Mouse (Mus musculus) olfactory bulb, adult 2 months (tissue): ENCODE data around the gene Ret. TPM values are rescaled to one million over a fixed set of nuclear protein-coding genes. Genes with fewer than 3 reads are reported as not detected.

ENCODE experiments used
- H3K27ac ChIP-seq: fragments of 200-500 bp; 2 replicates; pipeline ENCODE4 v1.5.1; 2012; ENCODE audit warnings: low read depth, low read length; ENCODE audit not compliant: insufficient read depth
- H3K4me1 ChIP-seq: fragments of 200-500 bp; 2 replicates; pipeline ENCODE4 v1.6.1; 2012; ENCODE audit warnings: low read length; ENCODE audit not compliant: control insufficient read depth, insufficient read depth
- H3K4me3 ChIP-seq: fragments of 200-500 bp; 2 replicates; pipeline ENCODE4 v1.5.1; 2012; ENCODE audit warnings: mild to moderate bottlenecking, low read depth, low read length, moderate library complexity; ENCODE audit not compliant: insufficient read depth
- CTCF ChIP-seq: fragments of 200-500 bp; IDR thresholded peaks from 2 replicates; pipeline ENCODE4 v1.5.1; 2012; ENCODE audit warnings: low read depth, mild to moderate bottlenecking, low read length, moderate library complexity; ENCODE audit not compliant: insufficient read depth
- POLR2A ChIP-seq: fragments of 200-500 bp; IDR thresholded peaks from 2 replicates; pipeline ENCODE4 v1.6.1; 2012; ENCODE audit warnings: mild to moderate bottlenecking, low read depth, low read length, moderate library complexity; ENCODE audit not compliant: insufficient read depth
- WGBS: fragments of 180-500 bp; shearing (Covaris S2); methylation state at CpG from one replicate; pipeline ENCODE4 v1.1.7; 2018; 5-methylcytosine and 5-hydroxymethylcytosine counted together
- polyA plus RNA-seq: library from polyadenylated mRNA; stranded (reverse); fragments of >200 nt; gene quantifications from 2 replicates; pipeline ENCODE4 v1.2.4, GENCODE M21; 2012; ENCODE audit warnings: low replicate concordance; ENCODE audit not compliant: missing spikeins, insufficient read depth, insufficient read length

Gene Ret
- polyA plus RNA-seq, 1 experiment: not detected

- Histone ChIP-seq H3K4me1 (no peaks in the 10 kb centered on the region), H3K4me3 (no peak overlapping the region), H3K27ac (no peak overlapping the region)
- 93% methylated on average over 1 of the region's 1 CpGs for WGBS
- TF ChIP-seq CTCF: no peak
- TF ChIP-seq POLR2A: no peak
These were observed 6.6 kb upstream of the Ret start for GRCm38 (mm10) chr6:118204112-118204511.

DNA sequence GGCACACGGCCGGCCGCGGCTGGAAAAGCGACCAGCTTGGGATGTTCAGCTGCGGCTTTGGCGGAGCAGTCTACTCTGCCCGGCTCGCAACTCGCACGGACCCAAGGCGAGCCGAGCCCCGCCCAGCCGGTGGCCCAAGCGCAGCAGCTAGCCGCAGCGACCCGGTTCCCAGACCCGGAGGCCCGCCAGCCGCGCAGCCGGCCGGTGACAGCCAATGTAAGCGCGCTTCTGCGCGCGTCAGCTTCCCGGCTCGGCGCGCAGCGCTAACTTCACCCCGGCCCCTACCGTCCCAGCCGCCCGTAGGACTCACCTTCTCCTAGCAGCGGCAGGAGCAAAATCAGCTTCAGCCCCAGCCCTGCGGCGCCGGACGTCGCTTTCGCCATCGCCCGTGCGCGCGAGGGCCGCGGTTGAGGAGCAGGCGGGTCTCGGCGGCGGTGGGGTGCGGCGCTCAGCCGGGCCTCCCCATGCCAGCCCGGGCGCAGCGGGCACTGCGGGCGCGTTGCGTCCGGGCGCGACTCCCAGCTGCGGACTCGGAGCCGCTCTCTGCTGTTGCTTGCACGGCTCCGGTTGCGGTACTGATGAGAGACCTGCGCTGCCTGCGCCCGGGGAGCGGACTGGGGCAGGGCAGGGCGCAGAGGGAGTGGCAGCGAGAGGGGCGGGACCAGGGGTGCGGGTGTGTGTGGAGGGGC is 623 bp downstream of the Ret start:
- Histone ChIP-seq H3K4me1 (peaks cover 8% of the 10 kb centered on the region; the same call in 1 of the 2 replicates), H3K27ac (no peak overlapping the region), H3K4me3 (peak overlapping the region; percentile 64)
- under 1% methylated on average over 84 of the region's 84 CpGs for WGBS
- TF ChIP-seq CTCF (no peak), POLR2A (no peak)

- WGBS: 21% methylated on average over 8 of the region's 8 CpGs
- no peak overlapping the region for H3K27ac ChIP-seq
- H3K4me3 ChIP-seq: no peak overlapping the region
- peaks cover 8% of the 10 kb centered on the region; the same call in 1 of the 2 replicates for H3K4me1 ChIP-seq
- TF ChIP-seq CTCF: peak; percentile 59
- TF ChIP-seq POLR2A: no peak
These were observed 2.4 kb downstream of the Ret start for GRCm38 (mm10) chr6:118195108-118195507.

DNA sequence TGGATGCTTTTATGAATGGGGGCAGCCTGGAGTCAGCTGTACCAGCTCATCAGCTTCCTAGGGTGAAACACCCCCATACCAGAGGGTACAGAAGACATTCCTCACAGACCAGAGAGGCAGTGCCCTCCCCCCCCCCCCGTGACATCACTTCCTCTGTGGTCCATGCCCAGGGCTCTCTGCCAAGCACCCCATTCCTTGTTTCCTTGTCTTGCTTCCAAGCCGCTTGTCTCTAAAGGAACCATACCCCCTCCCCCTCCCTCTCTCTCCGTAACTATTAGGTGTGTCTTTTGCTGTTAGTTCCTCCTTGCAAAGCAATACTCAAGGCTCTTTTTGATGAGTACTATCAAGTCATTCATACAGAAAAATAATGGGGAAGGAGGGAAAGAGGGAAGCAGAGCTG is 4.6 kb downstream of the Ret start:
- 24% methylated on average over 3 of the region's 3 CpGs for WGBS
- TF ChIP-seq CTCF (no peak), POLR2A (no peak)
- peaks cover 8% of the 10 kb centered on the region; the same call in 1 of the 2 replicates for H3K4me1 ChIP-seq
- no peak overlapping the region for H3K4me3 ChIP-seq
- H3K27ac ChIP-seq: no peak overlapping the region

DNA sequence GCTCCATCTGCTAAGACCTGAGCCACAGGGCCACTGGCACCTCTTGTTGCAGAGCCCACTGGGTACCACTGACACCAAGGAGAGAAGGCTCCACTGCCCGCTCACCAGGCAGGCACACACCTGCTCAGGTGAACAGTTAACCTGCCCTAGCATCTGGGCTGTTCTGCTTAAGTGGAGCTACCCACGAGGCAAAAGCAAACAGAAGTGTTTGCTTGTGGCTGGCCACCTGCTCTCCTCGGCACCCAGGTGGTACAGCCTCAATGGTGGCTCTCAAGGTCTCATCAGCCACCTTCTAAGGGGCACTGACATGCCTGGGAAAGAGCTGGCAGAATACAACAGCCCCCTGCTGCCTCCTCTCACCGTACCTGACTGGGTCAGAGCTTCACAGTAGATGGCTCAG is 5.3 kb downstream of the Ret start:
- TF ChIP-seq POLR2A (no peak), CTCF (no peak)
- Histone ChIP-seq H3K27ac (no peak overlapping the region), H3K4me3 (no peak overlapping the region), H3K4me1 (peaks cover 4% of the 10 kb centered on the region; the same call in 1 of the 2 replicates)
- WGBS: 73% methylated on average over 4 of the region's 4 CpGs

- Histone ChIP-seq H3K27ac (no peak overlapping the region), H3K4me1 (no peaks in the 10 kb centered on the region; the same call in 1 of the 2 replicates), H3K4me3 (no peak overlapping the region)
- no peak for TF ChIP-seq CTCF
- no peak for TF ChIP-seq POLR2A
- 64% methylated on average over 3 of the region's 3 CpGs for WGBS
These were observed 7.8 kb downstream of the Ret start for GRCm38 (mm10) chr6:118189764-118190163.

- Histone ChIP-seq H3K4me3 (no peak overlapping the region), H3K27ac (no peak overlapping the region), H3K4me1 (no peaks in the 10 kb centered on the region; the same call in 1 of the 2 replicates)
- TF ChIP-seq CTCF (no peak), POLR2A (no peak)
- 68% methylated on average over 9 of the region's 9 CpGs for WGBS
These were observed 8.9 kb downstream of the Ret start for GRCm38 (mm10) chr6:118188599-118188998.

- Histone ChIP-seq H3K4me1 (no peaks in the 10 kb centered on the region), H3K4me3 (no peak overlapping the region), H3K27ac (no peak overlapping the region)
- TF ChIP-seq POLR2A (no peak), CTCF (no peak)
- WGBS: 81% methylated on average over 3 of the region's 3 CpGs
These were observed 10.3 kb downstream of the Ret start for GRCm38 (mm10) chr6:118187285-118187641.

- Histone ChIP-seq H3K4me3 (no peak overlapping the region), H3K4me1 (no peaks in the 10 kb centered on the region), H3K27ac (no peak overlapping the region)
- TF ChIP-seq CTCF: no peak
- TF ChIP-seq POLR2A: no peak
- WGBS: 64% methylated on average over 17 of the region's 17 CpGs
These were observed 10.8 kb downstream of the Ret start for GRCm38 (mm10) chr6:118186620-118187284.
